Mouse (Mus musculus): ENCODE data around the gene E430018J23Rik. TPM values are rescaled to one million over a fixed set of nuclear protein-coding genes. Genes with fewer than 3 reads are reported as not detected.
"Not testable (repeated sequence)": the region's sequence is repeated elsewhere in the genome, so short reads cannot be mapped to it uniquely, and the experiment has no call there.

E430018J23Rik gene
- polyA plus RNA-seq, 1 experiment from 2014 or later = 4.6 TPM

GRCm38 (mm10) chr7:127345092-127345491 is 48.3 kb downstream of the E430018J23Rik start:
- peak overlapping the region; percentile 97 for H3K27ac ChIP-seq (ENCODE audit: low read length)
- no peak for TF ChIP-seq CTCF (IDR thresholded peaks at IDR 0.05)
- no peak for TF ChIP-seq EP300 (IDR thresholded peaks at IDR 0.05)
- H3K4me3 ChIP-seq (ENCODE audit: low read depth, low read length) = peak overlapping the region; percentile 88
- ATAC-seq (peak; percentile 60), DNase-seq (ENCODE audit: low spot score) (peak; percentile 55)
- peak overlapping the region; percentile 78 for H3K4me2 ChIP-seq (replicated peaks; ENCODE audit: low read depth, low read length)
- 0 out of 2 replicates have a peak, but pooled peaks cover 4% of the 10 kb centered on the region for H3K36me3 ChIP-seq (ENCODE audit: insufficient read depth, low read length)
- WGBS = under 1% methylated on average over 29 of the region's 42 CpGs
- H3K9ac ChIP-seq (replicated peaks; ENCODE audit: low read depth) = peak overlapping the region; percentile 83
- no peaks in the 10 kb centered on the region for H3K9me3 ChIP-seq (ENCODE audit: low read length)
- H3K27me3 ChIP-seq (replicated peaks; ENCODE audit: insufficient read depth, low read length) = no peaks in the 10 kb centered on the region
- H3K4me1 ChIP-seq (ENCODE audit: insufficient read depth, low read depth, low read length) = no peaks in the 10 kb centered on the region; the same call in 1 of the 2 replicates

- no peak for ATAC-seq
- TF ChIP-seq CTCF (IDR thresholded peaks at IDR 0.05) = no peak
- TF ChIP-seq EP300 (IDR thresholded peaks at IDR 0.05) = no peak
- no peak for DNase-seq (ENCODE audit: low spot score)
- peak overlapping the region; percentile 83 for H3K9ac ChIP-seq (replicated peaks; ENCODE audit: low read depth)
- H3K4me1 ChIP-seq (ENCODE audit: insufficient read depth, low read depth, low read length) = no peaks in the 10 kb centered on the region
- H3K36me3 ChIP-seq (ENCODE audit: insufficient read depth, low read length) = 0 out of 2 replicates have a peak, but pooled peaks cover 4% of the 10 kb centered on the region
- no peaks in the 10 kb centered on the region for H3K9me3 ChIP-seq (ENCODE audit: low read length)
- H3K27ac ChIP-seq (ENCODE audit: low read length) = peak overlapping the region; percentile 97; the same call in 1 of the 2 replicates
- H3K4me3 ChIP-seq (ENCODE audit: low read depth, low read length) = peak overlapping the region; percentile 88
- WGBS = 87% methylated on average over 8 of the region's 8 CpGs
- H3K4me2 ChIP-seq (replicated peaks; ENCODE audit: low read depth, low read length) = peak overlapping the region; percentile 78
- H3K27me3 ChIP-seq (replicated peaks; ENCODE audit: insufficient read depth, low read length) = no peaks in the 10 kb centered on the region
Observed at GRCm38 (mm10) chr7:127344371-127344770, 49.1 kb downstream of the E430018J23Rik start.

GRCm38 (mm10) chr7:127343351-127344019 is 49.9 kb downstream of the E430018J23Rik start:
- WGBS = 82% methylated on average over 38 of the region's 38 CpGs
- no peaks in the 10 kb centered on the region for H3K4me1 ChIP-seq (ENCODE audit: insufficient read depth, low read depth, low read length)
- no peak overlapping the region for H3K4me2 ChIP-seq (replicated peaks; ENCODE audit: low read depth, low read length)
- H3K4me3 ChIP-seq (ENCODE audit: low read depth, low read length) = no peak overlapping the region
- no peak overlapping the region for H3K9ac ChIP-seq (replicated peaks; ENCODE audit: low read depth)
- 0 out of 2 replicates have a peak, but pooled peaks cover 4% of the 10 kb centered on the region for H3K36me3 ChIP-seq (ENCODE audit: insufficient read depth, low read length)
- H3K27ac ChIP-seq (ENCODE audit: low read length) = no peak overlapping the region; the same call in 1 of the 2 replicates
- no peaks in the 10 kb centered on the region for H3K27me3 ChIP-seq (replicated peaks; ENCODE audit: insufficient read depth, low read length)
- TF ChIP-seq EP300 (IDR thresholded peaks at IDR 0.05) (no peak), CTCF (IDR thresholded peaks at IDR 0.05) (no peak)
- DNase-seq (ENCODE audit: low spot score) (peak; percentile 4), ATAC-seq (no peak)
- H3K9me3 ChIP-seq (ENCODE audit: low read length) = no peaks in the 10 kb centered on the region

- Histone ChIP-seq H3K9ac (replicated peaks; ENCODE audit: low read depth) (no peak overlapping the region), H3K4me2 (replicated peaks; ENCODE audit: low read depth, low read length) (no peak overlapping the region)
Observed at GRCm38 (mm10) chr7:127342888-127343287, 50.5 kb downstream of the E430018J23Rik start.

GRCm38 (mm10) chr7:127342332-127342731 is 51.1 kb downstream of the E430018J23Rik start:
- no peak overlapping the region for H3K27ac ChIP-seq (ENCODE audit: low read length)

More at GRCm38 (mm10) chr7:127342888-127343287, 50.5 kb downstream of the E430018J23Rik start:
- TF ChIP-seq CTCF (IDR thresholded peaks at IDR 0.05) (no peak), EP300 (IDR thresholded peaks at IDR 0.05) (no peak)
- no peaks in the 10 kb centered on the region for H3K9me3 ChIP-seq (ENCODE audit: low read length)
- H3K4me1 ChIP-seq (ENCODE audit: insufficient read depth, low read depth, low read length) = no peaks in the 10 kb centered on the region
- 89% methylated on average over 7 of the region's 7 CpGs for WGBS
- H3K36me3 ChIP-seq (ENCODE audit: insufficient read depth, low read length) = 0 out of 2 replicates have a peak, but pooled peaks cover 4% of the 10 kb centered on the region
- no peaks in the 10 kb centered on the region for H3K27me3 ChIP-seq (replicated peaks; ENCODE audit: insufficient read depth, low read length)
- no peak overlapping the region for H3K27ac ChIP-seq (ENCODE audit: low read length)
- H3K4me3 ChIP-seq (ENCODE audit: low read depth, low read length) = no peak overlapping the region
- DNase-seq (ENCODE audit: low spot score) = no peak
- no peak for ATAC-seq

GRCm38 (mm10) chr7:127341861-127342260 is 51.6 kb downstream of the E430018J23Rik start:
- H3K27me3 ChIP-seq (replicated peaks; ENCODE audit: insufficient read depth, low read length); H3K9me3 ChIP-seq (ENCODE audit: low read length); H3K4me3 ChIP-seq (ENCODE audit: low read depth, low read length); H3K4me2 ChIP-seq (replicated peaks; ENCODE audit: low read depth, low read length); ATAC-seq; H3K4me1 ChIP-seq (ENCODE audit: insufficient read depth, low read depth, low read length); H3K9ac ChIP-seq (replicated peaks; ENCODE audit: low read depth); H3K36me3 ChIP-seq (ENCODE audit: insufficient read depth, low read length); H3K27ac ChIP-seq (ENCODE audit: low read length): not testable (repeated sequence)
- peak; percentile 44 for DNase-seq (ENCODE audit: low spot score)
- WGBS = 76% methylated on average over 6 of the region's 6 CpGs

More at GRCm38 (mm10) chr7:127342332-127342731, 51.1 kb downstream of the E430018J23Rik start:
- Histone ChIP-seq H3K4me3 (ENCODE audit: low read depth, low read length) (no peak overlapping the region), H3K9me3 (ENCODE audit: low read length) (no peaks in the 10 kb centered on the region), H3K9ac (replicated peaks; ENCODE audit: low read depth) (no peak overlapping the region), H3K4me2 (replicated peaks; ENCODE audit: low read depth, low read length) (no peak overlapping the region), H3K27me3 (replicated peaks; ENCODE audit: insufficient read depth, low read length) (no peaks in the 10 kb centered on the region), H3K36me3 (ENCODE audit: insufficient read depth, low read length) (0 out of 2 replicates have a peak, but pooled peaks cover 4% of the 10 kb centered on the region), H3K4me1 (ENCODE audit: insufficient read depth, low read depth, low read length) (no peaks in the 10 kb centered on the region)
- ATAC-seq (no peak), DNase-seq (ENCODE audit: low spot score) (peak; percentile 58)
- no peak for TF ChIP-seq EP300 (IDR thresholded peaks at IDR 0.05)
- TF ChIP-seq CTCF (IDR thresholded peaks at IDR 0.05) = peak; percentile 51
- WGBS = 55% methylated on average over 4 of the region's 4 CpGs

Measured in lung, postnatal 0 days (tissue).